ENCODE assay signal across 18 mouse cellular contexts in genomic region chr13:43961047-43961690, GRCm38 (mm10).
DNase-seq lines count a peak whose midpoint lies in the region; ATAC-seq and TF ChIP-seq lines count a peak whose summit lies in the region.
"Had no signal": no experiment of that assay in that cellular context is flagged by ENCODE, and none has a peak within 500 bp of the region (broad histone marks: within the 10 kb centered on the region; RNA-seq: fewer than 3 reads in every experiment).

No protein-coding gene starts in this region.

- H3K4me2 ChIP-seq in embryonic facial prominence, embryonic 14.5 days (ENCODE audit: low read depth, low read length): no peak overlapping the region
- no peak overlapping the region for H3K4me2 ChIP-seq in limb, embryonic 12.5 days
- no peak overlapping the region for H3K4me2 ChIP-seq in lung, postnatal 0 days (replicated peaks; ENCODE audit: low read depth, low read length)
- no peak overlapping the region for H3K4me2 ChIP-seq in intestine, postnatal 0 days (replicated peaks; ENCODE audit: low read depth)
- H3K4me2 ChIP-seq: liver, embryonic 11.5 days; lung, embryonic 15.5 days had no signal

- H3K27me3 ChIP-seq in embryonic facial prominence, embryonic 14.5 days (replicated peaks; ENCODE audit: control insufficient read depth, insufficient read depth, low read length): no peaks in the 10 kb centered on the region
- H3K27me3 ChIP-seq in embryonic facial prominence, embryonic 10.5 days (replicated peaks; ENCODE audit: low read depth, poor library complexity, severe bottlenecking): no peaks in the 10 kb centered on the region
- H3K27me3 ChIP-seq in limb, embryonic 12.5 days: 0 out of 2 replicates have a peak, but pooled peaks cover 3% of the 10 kb centered on the region
- H3K27me3 ChIP-seq in lung, postnatal 0 days (replicated peaks; ENCODE audit: insufficient read depth, low read length): no peaks in the 10 kb centered on the region
- no peaks in the 10 kb centered on the region for H3K27me3 ChIP-seq in intestine, postnatal 0 days (replicated peaks; ENCODE audit: control insufficient read depth, insufficient read depth, low read length)
- H3K27me3 ChIP-seq: lung, embryonic 15.5 days had no signal

- H3K27ac ChIP-seq in embryonic facial prominence, embryonic 14.5 days (replicated peaks; ENCODE audit: low read depth, low read length): no peak overlapping the region
- no peak overlapping the region for H3K27ac ChIP-seq in embryonic facial prominence, embryonic 10.5 days (replicated peaks)
- 0 out of 2 replicates have a peak overlapping the region, but pooled peaks have one; percentile 20 for H3K27ac ChIP-seq in limb, embryonic 12.5 days
- no peak overlapping the region for H3K27ac ChIP-seq in lung, postnatal 0 days (ENCODE audit: low read length)
- no peak overlapping the region for H3K27ac ChIP-seq in left cerebral cortex, adult 2 months
- H3K27ac ChIP-seq in intestine, postnatal 0 days (ENCODE audit: low read depth, low read length): no peak overlapping the region
- H3K27ac ChIP-seq: hindbrain, embryonic 10.5 days; lung, embryonic 15.5 days had no signal

- H3K9me3 ChIP-seq in embryonic facial prominence, embryonic 14.5 days (ENCODE audit: control insufficient read depth, low read length): no peaks in the 10 kb centered on the region
- H3K9me3 ChIP-seq in embryonic facial prominence, embryonic 10.5 days: no peaks in the 10 kb centered on the region
- no peaks in the 10 kb centered on the region for H3K9me3 ChIP-seq in limb, embryonic 12.5 days
- H3K9me3 ChIP-seq in lung, postnatal 0 days (ENCODE audit: low read length): no peaks in the 10 kb centered on the region
- H3K9me3 ChIP-seq in intestine, postnatal 0 days (ENCODE audit: control insufficient read depth): no peaks in the 10 kb centered on the region
- H3K9me3 ChIP-seq: hindbrain, embryonic 10.5 days; lung, embryonic 15.5 days had no signal

- no peak overlapping the region for H3K9ac ChIP-seq in embryonic facial prominence, embryonic 14.5 days (ENCODE audit: low read depth, low read length)
- no peak overlapping the region for H3K9ac ChIP-seq in limb, embryonic 12.5 days (replicated peaks)
- no peak overlapping the region for H3K9ac ChIP-seq in lung, postnatal 0 days (replicated peaks; ENCODE audit: low read depth)
- no peak overlapping the region for H3K9ac ChIP-seq in intestine, postnatal 0 days (ENCODE audit: low read depth, low read length)
- H3K9ac ChIP-seq: lung, embryonic 15.5 days had no signal

- H3K4me1 ChIP-seq in embryonic facial prominence, embryonic 14.5 days (ENCODE audit: control insufficient read depth, insufficient read depth, low read length): peaks cover 6% of the 10 kb centered on the region; the same call in 1 of the 2 replicates
- H3K4me1 ChIP-seq in embryonic facial prominence, embryonic 10.5 days: peaks cover 12% of the 10 kb centered on the region; the same call in 1 of the 2 replicates
- peaks cover 28% of the 10 kb centered on the region for H3K4me1 ChIP-seq in limb, embryonic 12.5 days (replicated peaks)
- no peaks in the 10 kb centered on the region for H3K4me1 ChIP-seq in lung, postnatal 0 days (ENCODE audit: insufficient read depth, low read depth, low read length)
- no peaks in the 10 kb centered on the region for H3K4me1 ChIP-seq in intestine, postnatal 0 days (replicated peaks; ENCODE audit: control insufficient read depth, insufficient read depth, low read length)
- H3K4me1 ChIP-seq: lung, embryonic 15.5 days had no signal

- ATAC-seq in embryonic facial prominence, embryonic 14.5 days (ENCODE audit: low read depth): 0 out of 2 replicates have a peak, but pooled peaks have one; percentile 18
- ATAC-seq in limb, embryonic 12.5 days (ENCODE audit: insufficient number of reproducible peaks, insufficient read depth, low FRiP score, low TSS enrichment, low read depth): no peak
- ATAC-seq in lung, postnatal 0 days: no peak
- ATAC-seq in intestine, postnatal 0 days: no peak
- ATAC-seq: forebrain, embryonic 16.5 days had no signal

- intact Hi-C loops in left cerebral cortex, adult 2 months (cut with DNase I): no loop called here

- no peak for TF ChIP-seq CTCF in lung, postnatal 0 days (IDR thresholded peaks at IDR 0.05)
- TF ChIP-seq CTCF in left cerebral cortex, adult 2 months (IDR thresholded peaks at IDR 0.05): no peak
- no peak for TF ChIP-seq CTCF in intestine, postnatal 0 days (IDR thresholded peaks at IDR 0.05; ENCODE audit: low read depth)

- TF ChIP-seq EP300 in lung, postnatal 0 days (IDR thresholded peaks at IDR 0.05): no peak

- no peaks in the 10 kb centered on the region for H3K36me3 ChIP-seq in embryonic facial prominence, embryonic 14.5 days (ENCODE audit: control insufficient read depth, insufficient read depth, low read length)
- H3K36me3 ChIP-seq in embryonic facial prominence, embryonic 10.5 days (replicated peaks): no peaks in the 10 kb centered on the region
- H3K36me3 ChIP-seq in limb, embryonic 12.5 days: no peaks in the 10 kb centered on the region
- H3K36me3 ChIP-seq in lung, postnatal 0 days (ENCODE audit: insufficient read depth, low read length): no peaks in the 10 kb centered on the region
- H3K36me3 ChIP-seq in intestine, postnatal 0 days (ENCODE audit: control insufficient read depth, insufficient read depth): no peaks in the 10 kb centered on the region
- H3K36me3 ChIP-seq: hindbrain, embryonic 10.5 days; lung, embryonic 15.5 days had no signal

- peak; percentile 71 for DNase-seq in embryonic facial prominence, embryonic 14.5 days (ENCODE audit: low spot score)
- no peak for DNase-seq in embryonic facial prominence, embryonic 10.5 days (ENCODE audit: low spot score)
- peak; percentile 56 to 62 for DNase-seq in B cell, adult 2 months
- peak; percentile 76 for DNase-seq in thymus, postnatal 0 days (ENCODE audit: low spot score)
- no peak for DNase-seq in lung, postnatal 0 days (ENCODE audit: low spot score)
- no peak for DNase-seq in left cerebral cortex, adult 2 months (ENCODE audit: extremely low spot score in 1 of 2, low spot score in 2 of 2)
- DNase-seq: cerebellum, postnatal 14 days; kidney, adult 8-10 months; kidney, postnatal 36 days; midbrain, embryonic 14.5 days; right cerebral cortex, adult 18-20 months had no signal

- 52% methylated on average over 6 of the region's 6 CpGs for WGBS in embryonic facial prominence, embryonic 14.5 days
- 80% methylated on average over 6 of the region's 6 CpGs for WGBS in embryonic facial prominence, embryonic 10.5 days
- 71% methylated on average over 6 of the region's 6 CpGs for WGBS in limb, embryonic 12.5 days
- WGBS in lung, postnatal 0 days: 68% methylated on average over 6 of the region's 6 CpGs
- 87% methylated on average over 6 of the region's 6 CpGs for WGBS in intestine, postnatal 0 days

- no peak overlapping the region for H3K4me3 ChIP-seq in embryonic facial prominence, embryonic 14.5 days (ENCODE audit: low read depth, low read length)
- no peak overlapping the region for H3K4me3 ChIP-seq in embryonic facial prominence, embryonic 10.5 days
- H3K4me3 ChIP-seq in limb, embryonic 12.5 days (replicated peaks): no peak overlapping the region
- no peak overlapping the region for H3K4me3 ChIP-seq in lung, postnatal 0 days (ENCODE audit: low read depth, low read length)
- H3K4me3 ChIP-seq in left cerebral cortex, adult 2 months: no peak overlapping the region
- H3K4me3 ChIP-seq in intestine, postnatal 0 days (ENCODE audit: low read depth, low read length): no peak overlapping the region
- H3K4me3 ChIP-seq: erythroblast, embryonic 14.5 days; hindbrain, embryonic 10.5 days; lung, embryonic 15.5 days had no signal

Comparison
In these comparisons a context has a peak if more than half of its experiments do, and no peak if none do; other contexts are left out.
1. DNase-seq: peak in embryonic facial prominence, embryonic 14.5 days (single experiment), B cell, adult 2 months (2 of 2) and thymus, postnatal 0 days (single experiment); none in embryonic facial prominence, embryonic 10.5 days (single experiment), lung, postnatal 0 days (single experiment) and left cerebral cortex, adult 2 months (0 of 2).